Mouse (Mus musculus) adipocyte (in vitro differentiated cells): Measurements from ENCODE around the gene Ostf1.

Experiments
- DNase-seq: peaks from one replicate; pipeline ENCODE4 v3.0.0-alpha.2; 2016; ENCODE audit warnings: low spot score

Gene Ostf1

GRCm38 (mm10) chr19:18598265-18598926 lies 33.2 kb downstream of the Ostf1 start:
- no peak for DNase-seq

GRCm38 (mm10) chr19:18597772-18598171 lies 33.9 kb downstream of the Ostf1 start:
- no peak for DNase-seq

DNA sequence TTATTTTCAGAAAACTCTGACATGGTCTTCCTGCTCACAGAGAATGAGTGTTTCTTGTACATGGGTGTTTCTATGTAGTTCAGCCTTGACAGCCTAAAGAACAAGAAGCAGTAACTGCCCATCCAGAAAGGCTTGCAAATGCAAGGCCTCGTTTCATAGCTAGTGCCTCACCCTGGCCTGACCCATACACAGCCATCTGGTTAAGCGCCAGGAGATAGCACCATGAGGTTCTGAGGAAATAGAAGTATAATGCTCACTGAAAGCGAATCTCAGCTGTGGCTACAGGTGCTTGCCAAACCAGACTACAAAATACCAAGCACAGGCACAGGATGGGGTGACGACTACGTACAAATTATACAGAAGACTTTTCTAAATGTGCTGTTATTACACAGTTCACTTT lies 34.7 kb downstream of the Ostf1 start:
- no peak for DNase-seq

DNA sequence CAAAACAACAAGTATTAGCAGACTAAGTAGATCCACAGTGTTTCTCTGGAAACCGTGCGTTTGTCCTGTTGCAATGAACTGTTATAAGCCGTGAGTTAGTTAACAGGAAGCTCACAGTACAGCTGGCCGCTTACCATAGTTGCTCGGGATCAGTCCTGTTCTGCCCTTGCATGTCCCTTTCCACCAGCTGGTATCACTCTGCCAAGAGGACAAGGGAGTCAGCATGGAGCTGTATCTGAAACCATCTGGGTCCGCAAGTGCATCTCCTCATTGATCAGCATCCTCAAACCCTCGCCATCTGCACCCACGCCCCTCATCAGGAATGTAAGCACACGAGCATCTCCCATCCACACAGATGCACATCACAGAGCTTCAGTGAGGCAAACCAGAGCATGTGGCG lies 37.9 kb downstream of the Ostf1 start:
- DNase-seq: no peak

GRCm38 (mm10) chr19:18592919-18593318 lies 38.7 kb downstream of the Ostf1 start:
- no peak for DNase-seq

DNA sequence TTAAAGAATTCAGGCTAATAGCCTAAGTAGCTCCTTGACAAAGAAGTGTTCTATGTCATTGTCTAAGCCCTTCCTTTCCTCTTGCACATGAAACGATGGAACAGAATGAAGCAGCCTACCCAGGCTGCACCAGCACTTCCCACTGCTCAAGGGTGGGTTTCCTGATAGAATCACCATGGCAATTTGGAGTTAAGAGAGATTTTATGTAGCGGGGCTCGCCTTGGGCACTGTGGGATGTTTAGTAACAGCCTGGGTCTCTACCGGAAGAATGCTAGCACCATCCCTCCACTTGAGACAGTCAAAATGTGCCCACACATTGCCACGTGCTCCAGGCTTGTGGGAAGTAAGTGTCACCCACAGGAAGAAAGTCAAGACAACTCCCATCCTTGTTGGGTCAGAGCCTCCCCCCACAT lies 40.7 kb downstream of the Ostf1 start:
- DNase-seq: no peak

DNA sequence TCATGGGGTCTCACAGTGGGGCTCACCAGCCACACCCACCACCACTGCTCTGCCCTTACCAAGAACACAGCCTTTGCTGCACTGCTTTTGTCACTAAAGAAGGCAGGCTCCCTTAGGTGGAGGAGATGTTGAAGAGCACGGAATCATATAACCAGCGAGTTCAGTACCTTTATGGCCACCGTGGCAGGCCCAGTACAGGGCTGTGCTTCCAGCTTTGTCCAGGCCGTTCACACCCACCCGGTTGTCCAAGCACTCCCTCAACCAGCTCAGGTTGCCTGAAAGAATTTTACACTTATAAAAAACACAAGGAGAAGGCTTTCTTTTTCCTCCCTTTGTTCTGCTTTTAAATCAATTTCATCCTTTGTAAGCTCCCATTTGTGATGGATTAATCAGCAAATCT lies 41.4 kb downstream of the Ostf1 start:
- DNase-seq: no peak

GRCm38 (mm10) chr19:18589276-18589675 lies 42.3 kb downstream of the Ostf1 start:
- DNase-seq: no peak

DNA sequence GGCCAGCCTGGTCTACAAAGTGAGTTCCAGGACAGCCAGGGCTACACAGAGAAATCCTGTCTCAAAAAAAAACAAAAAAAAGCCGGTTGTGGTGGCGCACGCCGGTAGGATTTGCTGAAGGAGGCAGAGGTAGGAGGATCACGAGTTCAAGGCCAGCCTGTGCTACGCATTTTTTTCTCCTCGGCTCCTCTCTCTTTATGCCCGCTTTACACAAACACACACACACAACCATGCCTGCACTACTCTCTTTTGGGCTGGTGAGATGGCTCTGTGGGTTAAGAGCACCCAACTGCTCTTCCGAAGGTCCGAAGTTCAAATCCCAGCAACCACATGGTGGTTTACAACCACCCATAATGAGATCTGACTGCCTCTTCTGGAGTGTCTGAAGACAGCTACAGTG lies 42.8 kb downstream of the Ostf1 start:
- peak; percentile 30 for DNase-seq

- DNase-seq: no peak
Observed at GRCm38 (mm10) chr19:18588243-18588642, 43.4 kb downstream of the Ostf1 start.

- no peak for DNase-seq
Observed at GRCm38 (mm10) chr19:18587118-18587517, 44.5 kb downstream of the Ostf1 start.

GRCm38 (mm10) chr19:18584621-18585020 lies 47.0 kb downstream of the Ostf1 start:
- no peak for DNase-seq

- DNase-seq: no peak
Observed at GRCm38 (mm10) chr19:18583706-18584105, 47.9 kb downstream of the Ostf1 start.

DNA sequence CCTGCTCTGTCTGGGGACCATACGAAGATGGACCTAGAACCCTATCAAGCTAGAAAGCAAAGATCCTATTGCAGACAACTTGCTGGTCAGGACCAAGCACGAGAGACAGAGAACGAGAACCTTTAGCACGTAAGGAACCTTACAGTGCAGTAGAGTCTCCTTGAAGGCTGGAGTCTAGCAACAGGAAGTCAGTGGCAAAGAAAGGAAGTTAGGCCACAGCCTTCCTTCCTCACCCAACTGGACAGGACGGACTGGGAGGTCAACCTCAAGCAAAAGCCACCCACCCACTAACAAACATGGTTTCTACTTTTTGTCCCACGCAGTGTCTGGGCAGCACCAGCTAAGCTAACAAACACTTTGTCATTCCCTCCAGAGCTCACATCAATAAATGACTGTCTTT lies 48.7 kb downstream of the Ostf1 start:
- DNase-seq: no peak

DNA sequence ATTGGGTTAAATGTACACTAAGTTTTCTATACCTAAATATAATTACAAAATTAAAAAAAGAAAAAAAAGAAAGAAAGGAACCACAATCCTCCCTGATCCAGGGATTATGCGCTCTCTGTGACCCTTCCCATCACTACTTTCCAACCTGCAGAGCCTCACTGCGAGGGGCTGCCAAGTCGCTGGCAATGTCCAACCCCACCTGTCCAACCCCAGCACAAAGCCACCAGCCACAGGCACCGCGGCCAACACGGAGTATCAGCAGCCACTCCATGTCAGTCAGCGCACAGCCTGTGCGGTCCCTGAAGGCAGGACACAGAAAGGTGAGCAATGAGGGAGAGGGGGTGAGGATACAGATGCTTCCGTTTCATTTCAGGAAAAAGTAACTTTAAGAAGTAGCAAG lies 49.4 kb downstream of the Ostf1 start:
- no peak for DNase-seq

DNA sequence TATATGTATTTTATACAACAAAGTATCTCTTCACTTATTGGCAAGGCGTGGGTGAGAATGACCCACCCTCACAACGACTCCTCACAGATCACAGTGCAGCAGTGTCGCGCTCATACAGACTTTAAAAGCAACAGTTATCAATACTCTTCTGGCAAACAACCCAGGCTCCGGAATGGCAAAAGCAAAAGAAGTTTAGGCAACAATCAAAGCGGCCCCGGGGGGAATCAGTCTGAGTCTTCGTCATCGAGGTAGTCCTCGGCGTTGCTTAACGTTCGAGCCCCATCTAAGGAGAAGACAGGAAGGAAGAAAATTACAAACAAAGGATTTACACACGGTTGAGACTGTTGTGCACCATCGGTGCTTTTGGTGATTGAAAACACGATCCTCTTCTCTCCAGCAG lies 50.6 kb downstream of the Ostf1 start:
- no peak for DNase-seq

GRCm38 (mm10) chr19:18579012-18579358 lies 52.6 kb downstream of the Ostf1 start:
- DNase-seq: no peak

DNA sequence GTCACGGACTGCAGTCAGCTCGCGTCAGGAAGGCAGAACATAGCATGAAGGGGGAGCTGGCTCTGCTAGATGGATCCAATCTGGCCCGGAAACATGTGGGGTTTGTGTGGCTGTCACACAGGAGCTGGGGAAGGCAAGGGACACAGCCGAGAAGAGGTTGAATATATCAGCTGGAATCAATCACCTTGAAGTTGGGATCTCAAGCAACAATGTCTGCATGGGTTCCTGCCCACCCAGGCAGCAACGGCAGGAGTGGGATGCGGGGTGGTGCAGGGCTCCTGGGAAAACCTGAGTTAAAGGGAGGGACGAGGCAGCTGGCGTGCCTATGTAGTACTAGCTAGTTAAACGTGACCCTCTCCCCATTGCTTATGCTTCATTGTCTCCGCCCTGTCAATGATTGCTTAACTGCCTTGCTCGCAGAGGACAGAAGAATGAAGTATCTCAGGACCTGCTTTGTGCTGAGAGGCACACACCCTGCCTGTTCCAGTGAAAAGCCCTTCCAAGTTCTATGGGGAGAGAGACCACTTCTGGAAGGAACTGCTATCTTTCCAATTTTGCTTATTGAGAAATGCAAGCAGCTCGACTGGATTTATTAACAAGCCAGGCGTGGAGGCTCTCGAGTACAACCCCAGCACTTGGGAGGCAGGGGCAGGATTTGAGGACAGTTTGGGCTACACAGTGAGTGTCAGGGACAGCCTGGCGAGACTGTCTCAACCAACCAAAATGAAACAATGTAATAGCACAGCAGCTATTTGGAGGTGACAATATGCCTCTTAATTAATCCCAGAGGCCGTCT lies 53.2 kb downstream of the Ostf1 start:
- no peak for DNase-seq

DNA sequence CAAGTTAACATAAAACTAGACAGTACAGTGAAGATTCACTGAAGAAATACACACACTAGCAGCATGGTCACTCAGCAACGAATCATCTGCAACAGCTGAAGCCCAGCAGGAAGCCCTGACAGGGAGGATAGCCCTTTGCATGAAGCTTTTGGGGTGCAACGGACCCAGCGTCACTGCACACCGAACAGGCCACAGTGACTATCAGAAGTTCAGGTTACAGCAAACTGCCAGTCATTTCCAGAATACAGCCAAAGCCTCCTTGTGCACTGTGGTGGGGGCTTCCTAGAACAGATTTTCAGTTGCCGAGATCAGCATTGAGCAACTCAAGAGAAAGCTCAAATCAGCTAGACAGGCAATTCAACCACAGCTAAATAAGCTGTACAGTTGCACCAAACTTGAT lies 54.3 kb downstream of the Ostf1 start:
- no peak for DNase-seq

GRCm38 (mm10) chr19:18575891-18576290 lies 55.7 kb downstream of the Ostf1 start:
- no peak for DNase-seq

- no peak for DNase-seq
Observed at GRCm38 (mm10) chr19:18573907-18574306, 57.7 kb downstream of the Ostf1 start.

- DNase-seq: no peak
Observed at GRCm38 (mm10) chr19:18573443-18573842, 58.2 kb downstream of the Ostf1 start.

GRCm38 (mm10) chr19:18569496-18569895 lies 62.1 kb downstream of the Ostf1 start:
- no peak for DNase-seq
